Mouse (Mus musculus) layer of hippocampus, adult 8-10 months (tissue): Measurements from ENCODE around the gene Vps4b. TPM values are rescaled to one million over a fixed set of nuclear protein-coding genes. Genes with fewer than 3 reads are reported as not detected.

Experiments
- DNase-seq, 2 experiments: peaks; one replicate each; pipeline ENCODE4 v3.0.0; 2022; ENCODE audit warnings: low spot score in 2 of 2
- total RNA-seq, 4 experiments: library from RNA; stranded (reverse); gene quantifications; 2 replicates each; pipeline ENCODE4 v1.2.4; 2022

The Vps4b gene
- 10 to 100 TPM; 50.9 to 64.9 (median 56.4) TPM for total RNA-seq

- peak; percentile 90 to 92 for DNase-seq
Observed at GRCm38 (mm10) chr1:106796542-106796924, at the start of gene Vps4b. Vps4b (minus strand) TSS chr1:106796728.

GRCm38 (mm10) chr1:106828784-106829183 is 32.3 kb upstream of the Vps4b start:
- no peak for DNase-seq

GRCm38 (mm10) chr1:106822297-106822696 is 25.8 kb upstream of the Vps4b start:
- no peak for DNase-seq

- no peak for DNase-seq
Observed at GRCm38 (mm10) chr1:106818323-106818722, 21.8 kb upstream of the Vps4b start.

- DNase-seq, result no peak
Observed at GRCm38 (mm10) chr1:106816766-106817165, 20.2 kb upstream of the Vps4b start.

GRCm38 (mm10) chr1:106815265-106815664 is 18.7 kb upstream of the Vps4b start:
- DNase-seq, result no peak

GRCm38 (mm10) chr1:106814864-106815263 is 18.3 kb upstream of the Vps4b start:
- no peak for DNase-seq

GRCm38 (mm10) chr1:106799931-106800330 is 3.4 kb upstream of the Vps4b start:
- no peak for DNase-seq

- DNase-seq, result no peak
Observed at GRCm38 (mm10) chr1:106799406-106799805, 2.9 kb upstream of the Vps4b start.

- no peak for DNase-seq
Observed at GRCm38 (mm10) chr1:106796987-106797779, 655 bp upstream of the Vps4b start.

- peak in 1 of 2 experiments; percentile 9 for DNase-seq
Observed at GRCm38 (mm10) chr1:106795634-106796541, 640 bp downstream of the Vps4b start.

- no peak for DNase-seq
Observed at GRCm38 (mm10) chr1:106774896-106775295, 21.6 kb downstream of the Vps4b start.

GRCm38 (mm10) chr1:106774092-106774491 is 22.4 kb downstream of the Vps4b start:
- no peak for DNase-seq

GRCm38 (mm10) chr1:106768773-106769172 is 27.8 kb downstream of the Vps4b start:
- no peak for DNase-seq

- DNase-seq, result no peak
Observed at GRCm38 (mm10) chr1:106765771-106766170, 30.8 kb downstream of the Vps4b start.

- no peak for DNase-seq
Observed at GRCm38 (mm10) chr1:106764846-106765245, 31.7 kb downstream of the Vps4b start.

- DNase-seq, result no peak
Observed at GRCm38 (mm10) chr1:106764281-106764680, 32.2 kb downstream of the Vps4b start.

GRCm38 (mm10) chr1:106760750-106761149 is 35.8 kb downstream of the Vps4b start:
- DNase-seq, result no peak

GRCm38 (mm10) chr1:106759572-106760435 is 36.7 kb downstream of the Vps4b start, which contains the start of gene Kdsr:
Kdsr (minus strand) TSS chr1:106759727.
- peak; percentile 96 for DNase-seq

- DNase-seq, result peak in 1 of 2 experiments; percentile 31
Observed at GRCm38 (mm10) chr1:106758734-106759571, 37.6 kb downstream of the Vps4b start.
